Mouse (Mus musculus) myocyte (in vitro differentiated cells): Measurements from ENCODE around the gene Grip2. TPM values are rescaled to one million over a fixed set of nuclear protein-coding genes. Genes with fewer than 3 reads are reported as not detected.

Source experiments
- H3K27me3 ChIP-seq: one replicate; pipeline ENCODE4 v1.6.1; 2011; ENCODE audit not compliant: control insufficient read depth, insufficient read depth, insufficient read length
- H3K36me3 ChIP-seq: one replicate; pipeline ENCODE4 v1.6.1; 2011; ENCODE audit not compliant: control insufficient read depth, insufficient read depth
- H3K4me2 ChIP-seq: one replicate; pipeline ENCODE4 v1.6.1; 2011; ENCODE audit warnings: low read depth, control low read depth
- H3K4me3 ChIP-seq: one replicate; pipeline ENCODE4 v1.5.1; 2011; ENCODE audit warnings: mild to moderate bottlenecking, control low read depth, moderate library complexity
- H3K79me2 ChIP-seq: one replicate; pipeline ENCODE4 v1.6.1; 2011; ENCODE audit not compliant: control insufficient read depth, insufficient read depth
- H3ac ChIP-seq: one replicate; pipeline ENCODE4 v1.6.1; 2011; ENCODE audit not compliant: control insufficient read depth, insufficient read length
- CEBPB ChIP-seq: IDR thresholded peaks from 2 replicates; pipeline ENCODE4 v1.6.1; 2011; ENCODE audit warnings: mild to moderate bottlenecking, moderate library complexity; ENCODE audit not compliant: poor library complexity, insufficient read depth, severe bottlenecking
- E2F4 ChIP-seq: IDR thresholded peaks from one replicate; pipeline ENCODE4 v1.6.1; 2011; ENCODE audit warnings: mild to moderate bottlenecking, control low read depth, moderate library complexity; ENCODE audit not compliant: insufficient read depth
- MAX ChIP-seq: IDR thresholded peaks from one replicate; pipeline ENCODE4 v1.6.1; 2011; ENCODE audit warnings: low read depth, mild to moderate bottlenecking, control low read depth
- MYOD1 ChIP-seq, 3 experiments: IDR thresholded peaks; one replicate each; pipeline ENCODE4 v1.6.1; 2011; ENCODE audit warnings: control low read depth in 2 of 3, low read depth in 2 of 3, mild to moderate bottlenecking in 2 of 3, moderate library complexity in 1 of 3; ENCODE audit not compliant: insufficient read length in 2 of 3, control insufficient read depth in 1 of 3
- MYOG ChIP-seq, 3 experiments: IDR thresholded peaks; one replicate each; pipeline ENCODE4 v1.6.1; 2011; ENCODE audit warnings: control low read depth in 2 of 3, low read depth in 2 of 3, mild to moderate bottlenecking in 2 of 3; ENCODE audit not compliant: insufficient read length in 2 of 3, control insufficient read depth in 1 of 3, insufficient read depth in 1 of 3
- POLR2A ChIP-seq: IDR thresholded peaks from one replicate; pipeline ENCODE4 v1.6.1; 2011; ENCODE audit warnings: low read depth, mild to moderate bottlenecking, control low read depth, moderate library complexity; ENCODE audit not compliant: insufficient read length
- POLR2AphosphoS2 ChIP-seq: IDR thresholded peaks from one replicate; pipeline ENCODE4 v1.6.1; 2011; ENCODE audit warnings: low read depth, control low read depth; ENCODE audit not compliant: insufficient read length
- REST ChIP-seq: IDR thresholded peaks from one replicate; pipeline ENCODE4 v1.6.1; 2011; ENCODE audit warnings: mild to moderate bottlenecking, control low read depth, moderate library complexity; ENCODE audit not compliant: insufficient read depth, insufficient read length
- SRF ChIP-seq: IDR thresholded peaks from one replicate; pipeline ENCODE4 v1.6.1; 2011; ENCODE audit warnings: low read depth; ENCODE audit not compliant: control insufficient read depth, insufficient read length
- TCF12 ChIP-seq: IDR thresholded peaks from one replicate; pipeline ENCODE4 v1.6.1; 2011; ENCODE audit warnings: mild to moderate bottlenecking, control low read depth; ENCODE audit not compliant: poor library complexity, insufficient read depth, severe bottlenecking
- TCF3 ChIP-seq: IDR thresholded peaks from one replicate; pipeline ENCODE4 v1.6.1; 2011; ENCODE audit warnings: low read depth, control low read depth; ENCODE audit not compliant: insufficient read length
- USF1 ChIP-seq: IDR thresholded peaks from one replicate; pipeline ENCODE4 v1.6.1; 2011; ENCODE audit warnings: low read depth, mild to moderate bottlenecking, control low read depth, moderate library complexity
- polyA plus RNA-seq: library from polyadenylated mRNA; unstranded; fragments of >200 nt; fragmentation: generic; extraction: Trizol; gene quantifications from one replicate; pipeline ENCODE4 v1.2.1, GENCODE M21; 2012; ENCODE audit warnings: missing spikeins

Grip2 gene
- 1.9 TPM for polyA plus RNA-seq

DNA sequence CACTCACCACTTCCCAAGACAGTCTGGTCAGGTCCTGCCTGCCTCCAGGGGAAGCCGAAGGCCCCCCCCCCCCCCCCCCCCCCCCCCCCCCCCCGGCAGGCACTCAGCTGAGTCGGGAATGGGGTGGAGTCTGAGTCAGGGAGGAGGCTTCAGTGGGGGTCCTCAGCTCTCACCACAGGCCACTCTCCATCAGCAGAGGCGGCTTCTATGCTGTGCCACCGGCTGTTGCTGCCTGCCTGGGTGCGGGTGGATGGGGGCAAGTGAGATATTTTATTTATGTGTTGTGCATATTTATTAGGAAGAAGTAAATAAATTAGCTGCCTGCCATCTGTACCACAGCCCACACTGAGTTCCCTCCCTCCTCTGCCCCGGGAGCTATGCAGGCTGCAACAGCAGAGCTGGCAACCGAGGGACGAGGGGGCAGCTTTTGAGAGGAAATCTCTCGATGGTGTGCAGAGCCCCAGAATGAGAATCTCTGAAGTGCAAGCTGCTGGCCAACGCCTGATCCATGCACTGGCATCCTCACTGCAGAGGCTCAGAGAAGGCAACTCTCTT lies at the start of gene Grip2:
Grip2 (minus strand) TSS at position 235 of the 555 bp plus-strand sequence.
- no peak for TF ChIP-seq USF1
- TF ChIP-seq POLR2AphosphoS2 = no peak
- no peak for TF ChIP-seq CEBPB
- TF ChIP-seq MYOG (IDR thresholded peaks at IDR 0.05; ENCODE audit: control insufficient read depth in 1 of 3, insufficient read depth in 1 of 3, insufficient read length in 2 of 3, low read depth in 2 of 3) = no peak
- no peak for TF ChIP-seq REST
- no peak for TF ChIP-seq TCF12
- no peak for TF ChIP-seq MAX
- TF ChIP-seq TCF3 = no peak
- TF ChIP-seq MYOD1 (IDR thresholded peaks at IDR 0.05; ENCODE audit: control insufficient read depth in 1 of 3, insufficient read length in 2 of 3, low read depth in 2 of 3) = no peak
- no peak for TF ChIP-seq SRF
- Histone ChIP-seq H3K4me2 (no peak within 1 kb of the TSS), H3K27me3 (peaks cover 62% of the 10 kb centered on the region), H3K79me2 (no peaks in the 10 kb centered on the region), H3K36me3 (no peaks in the 10 kb centered on the region), H3ac (no peak within 1 kb of the TSS), H3K4me3 (no peak within 1 kb of the TSS)

DNA sequence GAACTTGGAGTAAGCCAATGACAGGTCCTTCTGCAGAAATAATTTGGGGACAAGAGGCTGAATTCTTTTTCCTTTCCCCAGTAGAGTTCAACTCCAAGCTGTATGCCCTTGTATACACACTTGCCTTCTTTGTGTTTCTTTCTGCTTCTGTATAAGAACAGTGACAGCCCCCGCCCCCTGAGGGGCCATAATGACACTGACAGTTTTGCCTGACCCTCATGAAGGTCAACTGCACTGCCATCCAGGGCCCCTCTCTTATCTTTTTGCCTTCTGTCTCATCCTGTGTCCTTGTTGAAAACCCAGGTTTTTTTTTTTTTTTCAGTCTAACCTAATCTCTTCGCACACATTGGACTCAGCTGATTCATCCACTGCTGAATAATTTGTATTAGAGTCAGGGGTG lies 45.7 kb upstream of the Grip2 start:
- Histone ChIP-seq H3K4me2 (no peak overlapping the region), H3K27me3 (peaks cover 42% of the 10 kb centered on the region), H3K79me2 (no peaks in the 10 kb centered on the region), H3K4me3 (no peak overlapping the region), H3K36me3 (no peaks in the 10 kb centered on the region), H3ac (no peak overlapping the region)
- TF ChIP-seq REST (no peak), USF1 (no peak), CEBPB (no peak), POLR2A (no peak), TCF12 (no peak), MYOG (IDR thresholded peaks at IDR 0.05; ENCODE audit: control insufficient read depth in 1 of 3, insufficient read depth in 1 of 3, insufficient read length in 2 of 3, low read depth in 2 of 3) (no peak), POLR2AphosphoS2 (no peak), MAX (no peak), MYOD1 (IDR thresholded peaks at IDR 0.05; ENCODE audit: control insufficient read depth in 1 of 3, insufficient read length in 2 of 3, low read depth in 2 of 3) (no peak), TCF3 (no peak), SRF (no peak), E2F4 (no peak)

DNA sequence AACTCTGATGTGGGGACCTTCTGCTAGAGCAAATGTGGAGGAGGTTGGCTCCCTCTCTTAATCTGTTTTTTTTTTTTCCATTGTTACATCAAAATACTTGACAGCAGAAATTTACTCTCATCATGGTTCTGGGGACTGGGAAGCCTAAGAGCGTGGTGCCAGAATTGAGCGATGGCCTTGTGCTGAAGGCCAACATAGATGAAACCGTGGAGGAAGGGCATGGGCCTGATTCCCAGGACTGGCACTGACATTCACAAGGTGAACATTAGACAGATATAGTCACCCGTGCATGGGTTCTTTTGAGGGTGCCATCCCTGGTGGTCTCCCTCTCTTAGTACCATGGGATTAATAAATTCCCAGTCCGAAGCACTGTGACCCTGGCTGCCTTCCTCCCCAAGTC lies 41.0 kb upstream of the Grip2 start:
- Histone ChIP-seq H3ac (no peak overlapping the region), H3K4me3 (no peak overlapping the region), H3K36me3 (no peaks in the 10 kb centered on the region)

DNA sequence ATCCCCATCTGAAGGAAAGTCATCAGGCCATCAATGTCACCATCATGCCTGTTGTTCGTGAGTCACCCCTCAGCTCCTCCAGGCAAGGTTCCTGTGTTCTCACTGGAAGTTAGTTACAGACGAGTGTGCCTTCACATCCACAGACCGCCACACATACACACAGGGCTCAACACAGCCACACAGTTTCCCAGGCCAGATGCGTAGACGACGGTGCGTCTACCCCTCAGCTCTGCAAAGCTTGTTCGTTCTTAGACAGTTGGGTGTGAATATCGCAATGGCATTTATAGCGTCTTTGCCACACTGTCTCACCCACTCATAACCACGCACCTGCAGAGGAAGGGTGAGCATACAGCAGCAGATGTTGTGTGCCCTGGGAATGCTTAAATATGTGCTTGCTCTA lies 38.6 kb upstream of the Grip2 start:
- no peak overlapping the region for H3K4me3 ChIP-seq
- no peak overlapping the region for H3K4me2 ChIP-seq
- peaks cover 40% of the 10 kb centered on the region for H3K27me3 ChIP-seq
- no peaks in the 10 kb centered on the region for H3K79me2 ChIP-seq
- TF ChIP-seq POLR2AphosphoS2 = no peak
- no peak for TF ChIP-seq E2F4
- TF ChIP-seq MAX = no peak
- no peak for TF ChIP-seq TCF3
- no peak for TF ChIP-seq MYOG (IDR thresholded peaks at IDR 0.05; ENCODE audit: control insufficient read depth in 1 of 3, insufficient read depth in 1 of 3, insufficient read length in 2 of 3, low read depth in 2 of 3)
- TF ChIP-seq POLR2A = no peak
- no peak for TF ChIP-seq USF1
- no peak for TF ChIP-seq TCF12
- no peak for TF ChIP-seq SRF
- no peak for TF ChIP-seq REST
- TF ChIP-seq CEBPB = no peak
- TF ChIP-seq MYOD1 (IDR thresholded peaks at IDR 0.05; ENCODE audit: control insufficient read depth in 1 of 3, insufficient read length in 2 of 3, low read depth in 2 of 3) = no peak
- H3ac ChIP-seq = no peak overlapping the region
- H3K36me3 ChIP-seq = no peaks in the 10 kb centered on the region

More for the DNA sequence above, 41.0 kb upstream of the Grip2 start:
- Histone ChIP-seq H3K4me2 (no peak overlapping the region), H3K79me2 (no peaks in the 10 kb centered on the region), H3K27me3 (peaks cover 58% of the 10 kb centered on the region)
- TF ChIP-seq REST (no peak), POLR2A (no peak), MYOD1 (IDR thresholded peaks at IDR 0.05; ENCODE audit: control insufficient read depth in 1 of 3, insufficient read length in 2 of 3, low read depth in 2 of 3) (no peak), POLR2AphosphoS2 (no peak), USF1 (no peak), E2F4 (no peak), CEBPB (no peak), MAX (no peak), SRF (no peak), TCF3 (no peak), MYOG (IDR thresholded peaks at IDR 0.05; ENCODE audit: control insufficient read depth in 1 of 3, insufficient read depth in 1 of 3, insufficient read length in 2 of 3, low read depth in 2 of 3) (no peak)

DNA sequence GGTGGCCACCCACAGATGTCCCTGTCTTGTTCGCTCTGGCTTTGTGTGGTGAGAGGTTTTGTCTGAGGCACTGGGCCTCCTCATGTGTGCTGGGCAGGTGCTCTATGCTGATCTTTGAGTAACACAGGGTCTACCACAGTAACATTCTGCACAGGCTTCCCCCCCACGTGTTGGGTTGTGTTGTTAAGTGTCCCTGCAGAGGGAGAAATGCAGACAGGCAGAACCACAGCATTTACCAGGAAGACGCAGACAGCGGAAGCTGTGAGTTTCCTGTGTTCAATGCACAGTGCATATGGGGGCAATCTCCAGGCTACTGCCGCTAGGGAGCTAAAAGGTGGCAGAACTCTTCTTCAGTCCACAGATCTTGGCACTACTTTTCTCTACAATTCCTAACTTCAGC lies 37.5 kb upstream of the Grip2 start:
- Histone ChIP-seq H3K27me3 (peaks cover 40% of the 10 kb centered on the region), H3K79me2 (no peaks in the 10 kb centered on the region), H3ac (no peak overlapping the region), H3K4me3 (no peak overlapping the region), H3K36me3 (no peaks in the 10 kb centered on the region), H3K4me2 (no peak overlapping the region)
- TF ChIP-seq E2F4 (no peak), CEBPB (no peak), MYOD1 (IDR thresholded peaks at IDR 0.05; ENCODE audit: control insufficient read depth in 1 of 3, insufficient read length in 2 of 3, low read depth in 2 of 3) (no peak), TCF3 (no peak), POLR2A (no peak)
